Mouse (Mus musculus): ENCODE measurements around the gene Afmid. TPM values are rescaled to one million over a fixed set of nuclear protein-coding genes. Genes with fewer than 3 reads are reported as not detected.
A peak's percentile ranks its signal among the peaks of the same experiment; 100 is the strongest.
"Not testable (repeated sequence)": the region's sequence is repeated elsewhere in the genome, so short reads cannot be mapped to it uniquely, and the experiment has no call there.

Gene Afmid
- polyA plus RNA-seq, 1 experiment = 6.4 TPM

DNA sequence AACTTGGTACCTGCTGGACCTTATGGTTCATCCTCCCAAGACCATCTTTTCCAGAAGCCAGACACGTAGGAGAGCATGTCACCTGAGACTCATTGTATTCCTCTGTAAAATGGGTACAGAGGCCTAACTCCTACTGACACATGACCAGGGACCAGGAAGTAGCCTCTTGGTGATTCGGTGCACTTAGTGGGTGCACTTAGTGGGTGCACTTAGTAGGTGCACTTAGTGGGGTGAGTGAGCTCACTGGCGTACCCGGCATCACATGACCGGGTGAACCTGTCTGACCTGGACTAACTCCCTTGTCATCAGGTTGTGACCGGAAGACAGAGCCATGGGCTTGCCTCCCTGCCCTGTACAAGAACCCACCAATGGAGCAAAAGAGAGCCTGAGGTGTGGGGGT lies 18.9 kb upstream of the Afmid start:
- Histone ChIP-seq H3K4me3 (ENCODE audit: insufficient read depth, low read length) (no peak overlapping the region), H3K4me1 (ENCODE audit: control insufficient read depth, insufficient read depth, low read length) (0 out of 2 replicates have a peak, but pooled peaks cover 2% of the 10 kb centered on the region), H3K27ac (ENCODE audit: insufficient read depth, low read length) (no peak overlapping the region)
- no peak for TF ChIP-seq POLR2A (IDR thresholded peaks at IDR 0.05; ENCODE audit: low read depth, low read length)
- no peak for TF ChIP-seq CTCF (IDR thresholded peaks at IDR 0.05; ENCODE audit: borderline replicate concordance, insufficient read depth, low read length)

DNA sequence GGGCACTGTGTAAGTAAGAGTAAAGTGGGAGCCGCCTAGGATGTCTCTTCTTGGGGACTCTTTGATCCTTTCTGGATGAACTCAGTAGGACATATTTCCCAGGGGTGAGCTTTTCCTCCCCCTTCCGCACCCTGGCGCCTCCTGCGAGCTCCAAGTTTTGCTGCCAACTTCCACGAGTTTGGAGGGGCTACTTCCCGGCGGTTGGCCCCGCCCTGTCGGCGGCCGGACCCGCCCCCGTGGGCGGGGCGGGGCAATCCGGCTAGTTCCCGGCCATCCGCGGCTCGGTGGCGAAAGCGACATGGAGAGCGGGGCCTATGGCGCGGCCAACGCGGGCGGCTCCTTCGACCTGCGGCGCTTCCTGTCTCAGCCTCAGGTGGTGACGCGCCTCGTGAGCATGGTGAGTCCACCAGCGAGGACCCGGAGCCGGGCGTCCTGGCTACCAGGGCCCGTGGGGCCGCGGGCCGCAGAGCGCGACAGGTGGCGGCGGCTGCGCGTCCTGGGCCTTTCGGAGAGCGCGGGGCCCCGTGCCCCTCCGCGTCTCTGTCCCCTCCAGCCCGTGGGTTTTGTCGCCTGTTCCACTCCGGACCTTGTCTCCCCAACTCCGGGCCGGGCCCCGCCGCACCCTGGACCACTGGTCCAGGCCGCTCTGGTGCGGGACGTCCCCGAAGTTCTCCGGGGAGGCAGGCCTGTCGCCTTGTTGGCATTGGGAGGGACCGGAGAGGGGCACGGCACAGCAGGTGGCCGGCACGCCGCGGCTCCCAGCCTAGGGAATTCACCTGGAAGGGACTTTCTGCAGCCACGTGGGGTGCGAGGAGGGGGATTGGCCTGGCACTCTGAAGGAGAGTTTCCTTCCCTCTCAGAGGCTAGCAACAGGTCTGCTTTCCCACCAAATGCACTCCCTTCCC lies 16.1 kb upstream of the Afmid start, which contains the start of the genes Gm20708 and Syngr2:
TSS of gene Gm20708 (plus strand) at position 262 of the 905 bp plus-strand sequence.
TSS of gene Syngr2 (plus strand) at position 262 of the 905 bp plus-strand sequence.
- Histone ChIP-seq H3K4me3 (ENCODE audit: insufficient read depth, low read length) (peak within 1 kb of the TSS; percentile 59), H3K27ac (ENCODE audit: insufficient read depth, low read length) (peak within 1 kb of the TSS; percentile 14; the same call in 1 of the 2 replicates), H3K4me1 (ENCODE audit: control insufficient read depth, insufficient read depth, low read length) (0 out of 2 replicates have a peak, but pooled peaks cover 2% of the 10 kb centered on the region)
- TF ChIP-seq POLR2A (IDR thresholded peaks at IDR 0.05; ENCODE audit: low read depth, low read length) = peak; percentile 75
- no peak for TF ChIP-seq CTCF (IDR thresholded peaks at IDR 0.05; ENCODE audit: borderline replicate concordance, insufficient read depth, low read length)

DNA sequence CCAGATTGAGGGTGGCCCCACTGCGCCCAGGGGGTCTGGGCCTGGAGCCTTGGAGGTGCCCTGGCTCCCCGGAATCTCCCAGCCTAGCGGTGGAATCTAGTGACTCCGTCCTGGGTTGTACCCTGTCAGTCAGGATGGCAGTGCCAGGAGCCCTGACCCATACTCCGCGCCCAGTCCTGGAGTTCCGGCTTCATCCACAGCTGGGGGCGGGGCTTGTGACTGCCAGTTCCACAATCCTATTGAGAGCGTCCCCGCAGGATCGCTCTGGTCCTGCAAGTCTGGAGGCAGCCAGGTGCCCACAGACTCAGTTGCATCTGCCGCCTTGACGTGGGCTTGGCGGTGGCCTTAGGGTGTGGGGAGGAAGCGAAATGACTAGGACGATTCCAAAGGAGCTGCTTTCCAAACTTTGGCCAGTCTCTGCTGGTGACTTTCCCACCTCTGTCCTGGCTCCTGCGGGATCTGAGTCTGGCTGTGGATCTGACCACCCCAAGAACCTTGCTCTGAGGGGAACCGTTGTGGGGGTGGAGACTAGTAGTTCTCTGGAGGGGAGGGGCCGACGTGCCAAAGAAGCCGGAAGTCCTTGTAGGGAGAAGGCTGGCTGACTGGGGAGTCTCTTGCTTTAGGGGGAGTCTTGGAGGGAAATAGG lies 15.2 kb upstream of the Afmid start:
- Histone ChIP-seq H3K4me3 (ENCODE audit: insufficient read depth, low read length) (peak overlapping the region; percentile 59), H3K27ac (ENCODE audit: insufficient read depth, low read length) (peak overlapping the region; percentile 32; the same call in 1 of the 2 replicates), H3K4me1 (ENCODE audit: control insufficient read depth, insufficient read depth, low read length) (0 out of 2 replicates have a peak, but pooled peaks cover 2% of the 10 kb centered on the region)
- TF ChIP-seq POLR2A (IDR thresholded peaks at IDR 0.05; ENCODE audit: low read depth, low read length) = peak; percentile 51
- TF ChIP-seq CTCF (IDR thresholded peaks at IDR 0.05; ENCODE audit: borderline replicate concordance, insufficient read depth, low read length) = peak; percentile 16; the same call in 1 of the 2 replicates

DNA sequence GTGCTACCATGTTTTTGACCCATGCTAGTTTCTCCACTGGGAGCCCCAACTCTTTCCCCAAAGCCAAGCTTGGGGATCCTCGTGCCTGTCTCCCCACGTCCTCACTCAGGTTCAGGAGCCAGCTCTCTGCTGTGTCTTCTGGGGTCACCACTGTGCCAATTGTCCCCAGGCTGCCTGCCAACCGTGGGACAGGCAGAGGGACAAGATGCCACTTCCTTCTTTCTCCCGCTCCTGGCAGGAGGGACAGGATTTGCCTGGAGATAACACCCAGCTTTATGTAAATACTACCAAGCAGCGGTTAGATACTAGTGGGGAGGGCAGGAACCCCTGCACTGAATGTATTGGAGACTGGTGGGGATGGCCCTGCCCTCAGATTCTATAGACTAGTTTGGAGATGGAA lies 11.9 kb upstream of the Afmid start:
- TF ChIP-seq POLR2A (IDR thresholded peaks at IDR 0.05; ENCODE audit: low read depth, low read length) (no peak), CTCF (IDR thresholded peaks at IDR 0.05; ENCODE audit: borderline replicate concordance, insufficient read depth, low read length) (no peak)
- Histone ChIP-seq H3K4me3 (ENCODE audit: insufficient read depth, low read length) (no peak overlapping the region), H3K4me1 (ENCODE audit: control insufficient read depth, insufficient read depth, low read length) (0 out of 2 replicates have a peak, but pooled peaks cover 2% of the 10 kb centered on the region), H3K27ac (ENCODE audit: insufficient read depth, low read length) (no peak overlapping the region)

DNA sequence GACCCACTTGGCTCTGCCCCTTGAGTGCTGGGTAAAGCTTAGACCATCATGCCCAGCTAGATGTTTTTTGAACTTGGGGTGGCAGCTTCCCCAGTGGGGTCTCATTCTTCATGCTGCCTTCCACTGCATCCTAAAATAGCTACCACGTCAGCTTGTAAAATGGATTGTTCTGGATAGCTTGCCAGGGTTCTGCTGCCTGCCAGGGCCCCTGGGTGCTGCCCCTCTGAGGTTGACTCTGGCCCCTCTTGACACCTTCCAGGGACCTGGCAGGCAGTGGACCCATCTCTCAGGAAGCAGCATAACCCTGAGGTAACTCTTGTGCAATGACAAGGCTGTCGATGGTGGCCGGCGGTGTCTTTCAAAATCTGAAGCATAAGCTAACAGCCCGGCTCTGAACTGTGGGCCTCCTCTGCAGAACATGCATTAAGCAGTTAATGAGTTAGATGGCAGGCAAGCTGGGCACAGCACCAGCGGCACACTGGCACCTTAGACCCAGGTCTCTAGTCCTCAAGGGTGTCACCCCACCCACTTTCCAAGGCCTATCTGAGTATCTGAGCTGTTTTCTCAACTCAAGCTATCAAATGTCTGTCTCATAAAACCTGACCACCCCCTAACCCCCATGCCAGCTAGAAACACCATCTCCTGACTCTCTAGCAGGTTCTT lies 10.9 kb upstream of the Afmid start:
- Histone ChIP-seq H3K27ac (ENCODE audit: insufficient read depth, low read length) (no peak overlapping the region), H3K4me1 (ENCODE audit: control insufficient read depth, insufficient read depth, low read length) (no peaks in the 10 kb centered on the region), H3K4me3 (ENCODE audit: insufficient read depth, low read length) (no peak overlapping the region)
- TF ChIP-seq CTCF (IDR thresholded peaks at IDR 0.05; ENCODE audit: borderline replicate concordance, insufficient read depth, low read length) = no peak
- TF ChIP-seq POLR2A (IDR thresholded peaks at IDR 0.05; ENCODE audit: low read depth, low read length) = no peak

DNA sequence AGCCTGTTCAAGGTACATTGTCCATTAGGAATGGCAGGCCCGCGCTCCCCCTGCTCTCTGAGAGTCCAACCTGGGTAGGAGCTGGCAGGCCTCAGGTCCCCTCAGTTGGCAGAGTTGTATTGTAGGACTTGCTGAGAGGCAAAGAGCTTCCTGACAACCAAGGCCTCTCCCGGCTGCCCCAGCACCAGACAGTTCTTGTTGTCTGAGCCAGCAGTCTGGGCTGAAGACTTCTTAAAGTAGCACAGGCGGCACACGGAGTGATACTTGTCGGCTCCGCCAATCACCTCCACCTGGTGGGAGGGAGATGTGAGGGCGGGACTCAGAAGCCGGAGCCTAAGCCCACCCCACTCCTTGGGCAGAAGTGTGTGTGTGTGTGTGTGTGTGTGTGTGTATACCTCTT lies 9.9 kb upstream of the Afmid start:
- not testable (repeated sequence) for H3K4me3 ChIP-seq (ENCODE audit: insufficient read depth, low read length); H3K4me1 ChIP-seq (ENCODE audit: control insufficient read depth, insufficient read depth, low read length); H3K27ac ChIP-seq (ENCODE audit: insufficient read depth, low read length)

DNA sequence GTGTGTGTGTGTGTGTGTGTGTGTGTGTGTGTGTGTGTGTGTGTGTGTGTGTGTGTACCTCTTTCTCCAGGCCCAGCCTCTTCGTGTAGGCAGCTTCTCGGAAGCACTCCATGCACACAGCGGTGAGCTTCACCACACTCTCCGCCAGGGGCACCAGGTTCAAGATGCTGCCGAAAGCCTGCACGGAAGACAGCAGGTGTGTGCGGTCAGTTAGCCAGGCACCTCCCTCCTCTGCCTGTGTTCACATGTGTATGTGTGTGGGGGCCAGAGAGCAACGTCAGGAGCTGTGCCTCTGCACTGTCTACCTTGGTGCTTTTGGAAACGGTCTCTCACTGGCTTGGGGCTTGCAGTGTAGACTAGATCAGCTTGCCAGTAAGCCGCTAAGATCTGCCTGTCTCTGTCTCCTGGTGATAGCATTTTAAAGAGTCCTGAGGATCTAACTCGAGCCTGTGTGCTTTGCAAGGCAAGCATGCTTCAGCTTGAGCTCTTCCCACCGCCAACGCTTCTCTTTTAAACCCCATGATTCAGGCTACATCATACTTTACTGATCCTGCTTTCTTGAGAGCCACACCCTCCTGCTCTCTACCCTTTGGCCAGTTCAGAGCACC lies 9.2 kb upstream of the Afmid start:
- TF ChIP-seq POLR2A (IDR thresholded peaks at IDR 0.05; ENCODE audit: low read depth, low read length) (no peak), CTCF (IDR thresholded peaks at IDR 0.05; ENCODE audit: borderline replicate concordance, insufficient read depth, low read length) (no peak)
- H3K4me1 ChIP-seq (ENCODE audit: control insufficient read depth, insufficient read depth, low read length) = no peaks in the 10 kb centered on the region
- no peak overlapping the region for H3K27ac ChIP-seq (ENCODE audit: insufficient read depth, low read length)
- no peak overlapping the region for H3K4me3 ChIP-seq (ENCODE audit: insufficient read depth, low read length)

DNA sequence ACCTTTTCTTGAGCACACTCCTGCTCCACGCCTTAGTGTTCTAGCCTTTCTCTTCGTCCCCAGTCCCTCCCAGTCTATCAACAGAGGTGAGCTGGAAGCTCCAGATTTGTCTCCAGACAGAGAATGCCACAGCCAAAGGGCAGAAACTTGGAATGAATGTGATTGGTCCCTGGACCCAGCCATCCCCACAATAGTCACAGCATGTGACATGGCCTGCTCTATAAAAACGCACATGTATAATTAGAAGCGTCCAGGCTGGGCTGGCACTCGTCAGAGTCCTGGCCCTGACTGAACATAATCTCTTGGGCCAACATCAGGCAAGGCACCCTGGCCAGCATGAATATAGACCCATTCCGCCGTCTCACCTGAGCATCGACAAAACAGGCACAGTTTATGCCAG lies 6.6 kb upstream of the Afmid start:
- TF ChIP-seq POLR2A (IDR thresholded peaks at IDR 0.05; ENCODE audit: low read depth, low read length) = no peak
- TF ChIP-seq CTCF (IDR thresholded peaks at IDR 0.05; ENCODE audit: borderline replicate concordance, insufficient read depth, low read length) = no peak

DNA sequence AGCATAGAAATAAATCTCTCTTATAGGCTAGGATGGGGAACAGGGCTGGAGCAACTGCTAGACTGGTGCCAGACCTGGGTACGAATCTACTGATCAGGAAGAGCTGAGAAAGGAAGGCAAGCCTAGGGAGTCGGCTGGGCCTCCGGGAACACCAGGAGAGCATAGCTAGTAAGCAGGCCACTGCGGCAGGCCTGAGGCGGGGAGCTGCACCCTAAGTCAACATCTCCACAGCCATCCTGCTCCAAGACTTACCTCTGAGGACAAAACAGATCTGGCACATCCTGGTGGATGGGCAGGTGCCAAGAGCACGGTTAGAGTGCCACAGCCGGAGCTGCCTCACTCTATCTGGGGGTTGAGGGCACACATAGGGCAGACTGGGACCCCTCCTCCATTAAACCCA lies 5.6 kb upstream of the Afmid start:
- TF ChIP-seq CTCF (IDR thresholded peaks at IDR 0.05; ENCODE audit: borderline replicate concordance, insufficient read depth, low read length) (no peak), POLR2A (IDR thresholded peaks at IDR 0.05; ENCODE audit: low read depth, low read length) (no peak)
- Histone ChIP-seq H3K4me3 (ENCODE audit: insufficient read depth, low read length) (no peak overlapping the region), H3K27ac (ENCODE audit: insufficient read depth, low read length) (no peak overlapping the region), H3K4me1 (ENCODE audit: control insufficient read depth, insufficient read depth, low read length) (peaks cover 17% of the 10 kb centered on the region)

More for the DNA sequence above, 6.6 kb upstream of the Afmid start:
- H3K4me3 ChIP-seq (ENCODE audit: insufficient read depth, low read length) = no peak overlapping the region
- no peak overlapping the region for H3K27ac ChIP-seq (ENCODE audit: insufficient read depth, low read length)
- H3K4me1 ChIP-seq (ENCODE audit: control insufficient read depth, insufficient read depth, low read length) = peaks cover 15% of the 10 kb centered on the region

All from embryonic fibroblast, embryonic 13.5 days (primary cell).